Mouse (Mus musculus) forebrain, embryonic 10.5 days (tissue): ENCODE results near the gene Tbxa2r. TPM values are rescaled to one million over a fixed set of nuclear protein-coding genes. Genes with fewer than 3 reads are reported as not detected.

Experiments used
- polyA plus RNA-seq: library from polyadenylated mRNA; unstranded; fragments of >200 nt; fragmentation: Nextera tagmentation; extraction: Ambion mirVana; gene quantifications from 2 replicates; pipeline ENCODE4 v1.2.1, GENCODE M21; 2016

Gene Tbxa2r
- polyA plus RNA-seq, 1 experiment from 2014 or later, result 2.4 TPM

Other genes with a start within 250 kb of the Tbxa2r start
- gene Creb3l3, start 229.9 kb upstream of the Tbxa2r start, polyA plus RNA-seq, result 0.14 and 0.22 TPM in 2 replicates
- gene Map2k2, start 222.8 kb upstream of the Tbxa2r start, polyA plus RNA-seq, result 186 and 206 TPM in 2 replicates
- 6.8 and 7.5 TPM in 2 replicates for gene Zbtb7a, start 193.5 kb upstream of the Tbxa2r start, polyA plus RNA-seq
- gene Pias4, start 160.8 kb upstream of the Tbxa2r start, polyA plus RNA-seq, result 56.2 and 58.7 TPM in 2 replicates
- gene Eef2, start 152.1 kb upstream of the Tbxa2r start, polyA plus RNA-seq, result 596 and 599 TPM in 2 replicates
- 41.6 and 44.9 TPM in 2 replicates for gene Dapk3, start 145.7 kb upstream of the Tbxa2r start, polyA plus RNA-seq
- gene 4930442H23Rik, start 144.9 kb upstream of the Tbxa2r start, polyA plus RNA-seq, result not detected in 2 replicates
- not detected in 2 replicates for gene Nmrk2, start 126.7 kb upstream of the Tbxa2r start, polyA plus RNA-seq
- gene Atcay, start 97.9 kb upstream of the Tbxa2r start, polyA plus RNA-seq, result 5.3 and 6.7 TPM in 2 replicates
- 2.4 and 2.7 TPM in 2 replicates for gene Zfr2, start 95.6 kb upstream of the Tbxa2r start, polyA plus RNA-seq
- gene Matk, start 75.8 kb upstream of the Tbxa2r start, polyA plus RNA-seq, result 3.7 and 5.0 TPM in 2 replicates
- gene Mrpl54, start 61.8 kb upstream of the Tbxa2r start, polyA plus RNA-seq, result 217 TPM in 2 replicates
- 51.9 and 52.1 TPM in 2 replicates for gene Apba3, start 61.8 kb upstream of the Tbxa2r start, polyA plus RNA-seq
- 8.8 and 10.1 TPM in 2 replicates for gene Tjp3, start 37.1 kb upstream of the Tbxa2r start, polyA plus RNA-seq
- 60.6 and 62.1 TPM in 2 replicates for gene Pip5k1c, start 35.8 kb upstream of the Tbxa2r start, polyA plus RNA-seq
- 56.0 and 56.7 TPM in 2 replicates for gene Cactin, start 7.6 kb upstream of the Tbxa2r start, polyA plus RNA-seq
- gene Gipc3, start 14.5 kb downstream of the Tbxa2r start, polyA plus RNA-seq, result not detected in 2 replicates
- gene Hmg20b, start 21.7 kb downstream of the Tbxa2r start, polyA plus RNA-seq, result 101 and 108 TPM in 2 replicates
- 6.7 and 7.5 TPM in 2 replicates for gene Mfsd12, start 28.8 kb downstream of the Tbxa2r start, polyA plus RNA-seq
- gene 4930404N11Rik, start 37.1 kb downstream of the Tbxa2r start, polyA plus RNA-seq, result 0.35 and 0.52 TPM in 2 replicates
- 135 and 139 TPM in 2 replicates for gene Fzr1, start 49.8 kb downstream of the Tbxa2r start, polyA plus RNA-seq
- gene Dohh, start 55.7 kb downstream of the Tbxa2r start, polyA plus RNA-seq, result 96.8 and 97.9 TPM in 2 replicates
- gene Gm48551, start 55.7 kb downstream of the Tbxa2r start, polyA plus RNA-seq, result 2.6 and 3.1 TPM in 2 replicates
- gene Gm48552, start 60.3 kb downstream of the Tbxa2r start, polyA plus RNA-seq, result 0.78 and 1.4 TPM in 2 replicates
- 1.6 and 1.9 TPM in 2 replicates for gene Smim24, start 64.3 kb downstream of the Tbxa2r start, polyA plus RNA-seq
- 7.3 and 8.6 TPM in 2 replicates for gene Nfic, start 126.9 kb downstream of the Tbxa2r start, polyA plus RNA-seq
- 3.1 and 5.6 TPM in 2 replicates for gene Celf5, start 154.0 kb downstream of the Tbxa2r start, polyA plus RNA-seq
- 88.2 and 90.4 TPM in 2 replicates for gene Ncln, start 167.7 kb downstream of the Tbxa2r start, polyA plus RNA-seq
- gene S1pr4, start 171.4 kb downstream of the Tbxa2r start, polyA plus RNA-seq, result 0.32 and 0.33 TPM in 2 replicates
- 0.84 and 1.1 TPM in 2 replicates for gene Gna15, start 195.5 kb downstream of the Tbxa2r start, polyA plus RNA-seq
- gene Gna11, start 216.5 kb downstream of the Tbxa2r start, polyA plus RNA-seq, result 73.4 and 77.2 TPM in 2 replicates
- gene Aes, start 230.8 kb downstream of the Tbxa2r start, polyA plus RNA-seq, result 276 and 283 TPM in 2 replicates
- gene Tle2, start 245.8 kb downstream of the Tbxa2r start, polyA plus RNA-seq, result 4.1 and 4.3 TPM in 2 replicates